Mouse (Mus musculus): ENCODE results near the gene Nr1d1.

GRCm38 (mm10) chr11:98773635-98774295 lies 1.4 kb downstream of the Nr1d1 start:
- TF ChIP-seq CTCF (IDR thresholded peaks at IDR 0.05; ENCODE audit: extremely low read depth, insufficient read depth, low read length) (no peak), POLR2A (IDR thresholded peaks at IDR 0.05; ENCODE audit: extremely low read depth, insufficient read depth, low read length) (peak; percentile 85)
